Mouse (Mus musculus) embryonic fibroblast, embryonic 13.5 days (primary cell): ENCODE measurements around the gene Sgk1.

ENCODE experiments used
- CTCF ChIP-seq: IDR thresholded peaks from 2 replicates; pipeline ENCODE4 v1.5.1; 2011; ENCODE audit warnings: mild to moderate bottlenecking, control low read depth, low read length, moderate library complexity, borderline replicate concordance; ENCODE audit not compliant: insufficient read depth
- POLR2A ChIP-seq: IDR thresholded peaks from 2 replicates; pipeline ENCODE4 v1.6.1; 2011; ENCODE audit warnings: low read depth, mild to moderate bottlenecking, control low read depth, low read length, moderate library complexity

GRCm38 (mm10) chr10:21923495-21923952 is 41.5 kb downstream of the Sgk1 start:
- no peak for TF ChIP-seq CTCF
- TF ChIP-seq POLR2A, result no peak
